Mouse (Mus musculus) cerebellum, adult 2 months (tissue): ENCODE measurements around the gene Tango2.

ENCODE experiments used
- CTCF ChIP-seq: fragments of 200-500 bp; IDR thresholded peaks from 2 replicates; pipeline ENCODE4 v1.5.1; 2011; ENCODE audit warnings: low read depth, mild to moderate bottlenecking, control low read depth, low read length, moderate library complexity, borderline replicate concordance; ENCODE audit not compliant: insufficient read depth
- POLR2A ChIP-seq: fragments of 200-500 bp; IDR thresholded peaks from 2 replicates; pipeline ENCODE4 v1.6.1; 2011; ENCODE audit warnings: low read length, control low read depth, borderline replicate concordance; ENCODE audit not compliant: insufficient read depth

- no peak for TF ChIP-seq CTCF
- TF ChIP-seq POLR2A: no peak
Measured at GRCm38 (mm10) chr16:18384659-18385058, 36.8 kb upstream of the Tango2 start.
